Mouse (Mus musculus) layer of hippocampus, postnatal 25 days (tissue): ENCODE data around the gene Rai2. TPM values are rescaled to one million over a fixed set of nuclear protein-coding genes. Genes with fewer than 3 reads are reported as not detected.

ENCODE experiments used
- DNase-seq, 2 experiments: peaks; one replicate each; pipeline ENCODE4 v3.0.0; 2022; ENCODE audit warnings: mixed read lengths in 2 of 2, low spot score in 1 of 2; ENCODE audit errors: extremely low spot score in 1 of 2
- total RNA-seq, 2 experiments: library from RNA; stranded (reverse); gene quantifications; 2 replicates each; pipeline ENCODE4 v1.2.3; 2021

Gene Rai2
- total RNA-seq, result 10 to 100 TPM in 1 of 2 experiments, 1 to 10 TPM in 1; 9.9 to 11.9 TPM

DNA sequence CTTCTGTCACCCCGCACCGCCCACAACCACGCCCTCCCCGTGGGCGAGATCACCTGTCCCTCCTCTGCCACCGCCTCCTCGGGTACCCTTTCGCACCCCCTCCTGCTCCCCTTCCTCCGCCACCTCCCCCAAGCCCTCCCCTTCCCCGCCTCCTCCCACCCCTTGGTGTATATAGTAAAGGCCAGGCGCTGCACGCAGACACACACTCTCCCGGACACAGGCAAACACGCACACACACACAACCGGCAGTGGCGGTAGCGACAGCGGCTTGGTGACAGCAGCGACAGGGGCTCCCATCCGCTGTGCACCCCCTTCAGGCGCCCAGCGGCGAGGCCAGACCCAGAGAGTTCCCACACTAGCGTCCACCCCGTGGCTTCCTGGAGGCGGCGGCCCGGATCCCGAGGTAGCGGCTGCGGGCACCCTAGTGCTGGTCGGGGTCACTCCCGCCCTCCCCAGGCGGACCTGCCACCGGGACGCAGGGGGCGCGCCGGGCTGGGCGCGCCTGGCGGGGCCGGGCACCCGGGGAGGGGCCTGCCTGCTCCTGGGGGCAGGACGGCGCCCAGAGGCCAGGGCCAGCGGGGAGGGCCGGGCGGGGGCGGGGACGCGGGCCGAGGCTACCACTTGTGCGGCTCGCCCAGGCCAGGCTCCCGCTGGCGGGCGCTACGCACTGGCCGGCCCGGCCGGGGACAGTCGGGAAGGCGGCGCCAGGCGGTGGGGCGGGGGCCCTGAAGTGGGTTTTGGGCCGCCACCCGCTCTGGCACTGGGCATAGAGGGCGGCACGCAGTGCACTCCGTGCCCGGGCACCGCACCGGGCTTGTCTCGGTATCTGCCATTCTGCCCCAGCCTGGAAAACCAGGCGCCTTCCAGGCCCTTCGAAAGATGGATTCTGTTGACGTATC, at the start of gene Rai2:
TSS of gene Rai2 (plus strand) at position 205 of the 899 bp plus-strand sequence.
- peak in 1 of 2 experiments; percentile 19 for DNase-seq

DNA sequence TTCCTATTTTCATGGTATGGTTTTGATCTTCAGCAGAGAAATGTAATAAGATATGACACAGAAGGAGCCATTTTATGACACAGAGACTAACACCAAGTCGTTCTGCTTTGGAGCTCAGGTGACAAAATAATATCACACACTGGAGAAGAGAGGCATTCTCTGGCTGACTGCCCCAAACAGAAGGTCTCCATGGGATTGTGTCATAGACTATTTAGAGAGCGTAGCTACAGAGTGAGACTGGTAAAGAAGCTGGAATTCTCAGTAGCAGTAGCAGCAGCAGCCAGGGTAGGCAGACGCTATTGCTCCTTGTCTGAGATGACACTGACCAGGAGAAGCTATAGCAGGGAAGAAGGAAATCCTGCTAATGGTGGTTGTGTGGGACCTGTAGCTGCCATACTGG, 27.5 kb upstream of the Rai2 start:
- no peak for DNase-seq

DNA sequence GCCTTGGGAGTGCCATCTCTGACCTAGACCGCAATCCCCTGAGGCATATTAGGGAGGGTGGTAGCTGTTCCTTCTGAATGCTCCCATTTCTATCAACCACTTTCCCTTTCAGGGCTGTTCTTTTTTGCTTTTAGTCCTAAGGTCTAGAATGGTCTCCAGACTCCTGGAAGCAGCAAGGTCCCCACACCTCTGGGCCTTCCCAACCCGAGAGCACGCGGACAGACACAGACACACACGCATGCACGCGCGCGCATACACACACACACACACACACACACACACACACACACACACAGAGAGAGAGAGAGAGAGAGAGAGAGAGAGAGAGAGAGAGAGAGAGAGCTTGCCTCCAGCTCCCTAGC, 385 bp upstream of the Rai2 start:
- DNase-seq, result no peak

DNA sequence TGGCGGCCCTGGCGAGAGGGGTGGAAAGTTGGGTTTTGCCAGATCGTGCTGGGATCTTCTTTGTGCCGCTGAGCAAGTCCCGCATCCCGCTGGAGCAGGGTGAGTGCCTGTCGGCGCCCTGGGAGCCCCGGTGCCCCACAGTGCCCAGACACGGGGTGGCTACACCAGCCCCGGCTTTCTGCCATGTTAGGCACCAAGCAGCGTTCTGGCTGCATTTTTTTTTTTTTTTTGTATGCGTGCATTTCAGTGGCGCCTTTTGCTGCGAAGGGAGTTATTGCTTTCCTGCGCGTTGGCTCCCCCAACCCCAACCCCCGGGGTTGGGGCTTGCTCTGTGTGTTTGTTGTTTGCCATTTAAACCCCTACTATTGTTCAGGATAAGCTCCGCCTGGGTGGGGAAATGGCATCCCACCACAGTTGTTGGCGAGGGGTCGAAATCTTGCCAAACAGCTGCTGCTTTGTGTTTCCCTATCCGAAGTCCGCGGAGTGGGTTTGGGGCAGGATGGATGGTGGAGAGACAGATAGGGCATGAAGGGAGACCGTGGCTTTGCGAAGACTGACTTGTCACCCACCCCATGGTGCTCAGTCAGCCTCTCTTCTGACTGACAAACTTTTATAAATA, 1.0 kb downstream of the Rai2 start:
- no peak for DNase-seq

DNA sequence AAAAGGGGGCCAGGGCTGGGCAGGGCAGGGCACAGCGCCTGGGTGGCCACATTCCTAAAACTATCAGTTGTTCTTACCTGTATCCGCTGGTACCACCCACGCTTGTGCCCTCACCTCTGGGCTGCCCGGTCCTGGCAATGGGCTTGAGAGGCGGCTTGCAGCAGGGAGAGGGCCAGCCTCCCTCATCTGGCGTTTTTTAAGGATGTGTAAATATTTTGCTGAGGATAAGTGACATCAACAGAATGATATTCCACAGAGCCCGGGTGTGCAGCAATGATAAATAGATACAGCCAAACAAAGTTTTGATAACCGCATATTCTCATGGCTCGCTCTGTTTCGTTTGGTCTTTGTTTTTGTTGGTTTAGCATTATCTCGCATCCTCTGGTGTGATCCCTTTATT, 1.7 kb downstream of the Rai2 start:
- no peak for DNase-seq

DNA sequence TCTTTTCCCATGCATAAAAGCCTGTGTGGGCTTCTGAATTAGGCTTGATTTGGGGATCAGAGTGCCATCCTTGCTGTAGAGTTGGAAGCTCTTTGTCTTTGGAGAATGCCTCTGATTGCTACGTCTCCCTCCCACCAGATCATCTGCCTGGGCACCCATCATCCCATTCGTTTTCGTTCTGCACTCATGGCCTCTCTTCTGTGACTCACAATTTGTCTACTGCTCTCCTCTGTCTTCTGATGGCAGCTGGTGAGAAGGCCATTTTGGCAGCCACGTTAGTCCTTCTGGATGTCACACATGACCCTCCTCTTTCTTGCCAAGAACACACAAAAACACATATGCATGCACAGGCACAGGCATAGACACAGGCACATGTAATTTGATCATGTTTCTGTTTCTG, 4.2 kb downstream of the Rai2 start:
- DNase-seq, result no peak

DNA sequence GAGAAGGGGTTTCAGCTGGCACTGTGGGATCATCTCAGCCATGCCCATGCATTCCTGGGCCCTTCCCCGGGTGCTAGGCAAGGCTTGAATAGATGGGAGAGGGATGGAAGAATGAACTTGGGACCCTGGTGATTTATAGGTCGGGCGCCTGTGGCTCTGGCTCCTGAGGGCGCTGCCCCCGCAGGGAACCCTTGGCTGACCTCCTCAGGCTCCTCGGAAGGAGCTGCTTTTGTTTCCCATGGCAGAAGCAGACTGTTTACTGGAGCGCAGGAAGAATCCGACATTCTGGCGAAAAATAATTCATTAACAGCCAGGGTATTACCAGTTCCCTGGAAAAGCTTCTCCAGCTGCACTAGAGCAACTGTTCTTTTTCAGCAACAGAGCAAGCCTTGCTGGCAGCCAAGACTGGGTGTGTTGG, 6.5 kb downstream of the Rai2 start:
- DNase-seq, result no peak

DNA sequence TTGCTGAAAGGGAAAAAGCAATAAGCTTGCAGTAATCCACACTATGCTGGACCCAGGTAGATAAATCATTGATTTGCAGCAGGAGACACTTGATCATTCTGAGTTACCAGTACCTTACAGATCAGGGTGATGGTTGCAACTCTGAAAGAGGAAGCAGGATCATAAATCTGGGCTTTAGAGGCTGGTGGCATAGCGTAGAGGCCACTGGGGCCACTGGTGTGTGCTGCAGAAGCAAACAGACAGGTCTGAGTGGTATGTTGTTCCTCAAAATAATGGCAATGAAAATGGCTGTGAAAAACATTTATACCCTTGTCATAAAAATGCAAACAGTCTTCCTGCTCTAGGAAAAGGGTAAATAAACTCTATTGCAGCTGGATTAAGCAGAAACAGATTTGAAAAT, 9.4 kb downstream of the Rai2 start:
- DNase-seq, result no peak

DNA sequence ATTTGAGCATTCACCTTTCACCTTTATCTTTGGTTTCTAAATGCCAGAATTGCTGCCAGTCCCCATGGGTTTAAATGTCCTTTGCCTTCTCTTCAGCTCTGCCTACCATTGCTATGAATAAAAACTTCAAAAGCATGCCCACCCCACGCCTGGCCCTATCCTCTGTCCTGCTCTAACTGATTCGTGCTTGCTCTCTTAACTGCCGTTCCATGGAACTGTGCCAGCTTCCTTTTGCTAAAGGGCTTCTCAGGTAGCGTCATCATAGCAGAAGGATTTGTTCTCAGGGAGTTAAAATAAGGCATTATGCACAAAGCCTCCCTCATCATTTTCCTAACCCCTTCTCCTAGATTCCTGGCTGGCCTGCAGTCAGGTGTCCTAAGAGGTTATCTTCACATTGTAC, 11.6 kb downstream of the Rai2 start:
- no peak for DNase-seq

DNA sequence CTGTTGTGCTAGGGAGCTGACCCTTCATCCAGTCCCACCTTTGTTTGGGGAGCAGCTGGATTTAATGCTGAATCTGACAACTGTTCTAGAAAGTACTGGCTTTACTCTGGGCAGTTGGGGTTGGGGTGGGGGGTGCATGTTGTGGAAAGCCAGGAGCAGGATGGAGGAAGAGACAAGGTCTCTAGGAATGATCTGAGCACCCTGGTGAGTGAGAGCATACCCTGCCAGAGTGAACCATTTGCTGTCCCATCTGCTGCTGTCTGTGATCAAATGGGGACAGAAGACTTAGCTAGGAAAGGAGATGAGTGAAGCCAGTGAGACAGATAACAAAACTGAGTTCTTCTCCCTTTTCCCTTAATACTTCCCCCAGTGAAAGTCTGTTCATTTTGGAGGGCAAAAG, 13.2 kb downstream of the Rai2 start:
- no peak for DNase-seq

DNA sequence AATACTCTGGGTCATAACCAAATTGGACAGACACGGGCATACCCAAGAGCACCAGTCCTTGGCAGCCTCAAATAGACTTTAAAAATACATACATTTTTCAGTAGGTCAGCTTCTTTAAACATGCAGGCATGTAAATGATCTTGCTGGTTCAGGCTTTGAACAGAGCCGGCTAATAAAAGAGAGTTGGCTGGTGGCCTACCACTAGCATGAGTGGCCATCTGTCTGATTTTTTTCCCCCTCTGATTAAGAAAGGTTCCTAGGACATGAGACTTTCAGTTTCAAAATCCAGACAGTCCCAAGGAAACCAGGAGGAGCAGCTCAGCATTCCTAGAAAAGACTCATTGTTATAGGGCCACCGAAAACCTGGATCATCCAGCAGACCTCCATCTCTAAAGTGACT, 15.0 kb downstream of the Rai2 start:
- DNase-seq, result no peak

DNA sequence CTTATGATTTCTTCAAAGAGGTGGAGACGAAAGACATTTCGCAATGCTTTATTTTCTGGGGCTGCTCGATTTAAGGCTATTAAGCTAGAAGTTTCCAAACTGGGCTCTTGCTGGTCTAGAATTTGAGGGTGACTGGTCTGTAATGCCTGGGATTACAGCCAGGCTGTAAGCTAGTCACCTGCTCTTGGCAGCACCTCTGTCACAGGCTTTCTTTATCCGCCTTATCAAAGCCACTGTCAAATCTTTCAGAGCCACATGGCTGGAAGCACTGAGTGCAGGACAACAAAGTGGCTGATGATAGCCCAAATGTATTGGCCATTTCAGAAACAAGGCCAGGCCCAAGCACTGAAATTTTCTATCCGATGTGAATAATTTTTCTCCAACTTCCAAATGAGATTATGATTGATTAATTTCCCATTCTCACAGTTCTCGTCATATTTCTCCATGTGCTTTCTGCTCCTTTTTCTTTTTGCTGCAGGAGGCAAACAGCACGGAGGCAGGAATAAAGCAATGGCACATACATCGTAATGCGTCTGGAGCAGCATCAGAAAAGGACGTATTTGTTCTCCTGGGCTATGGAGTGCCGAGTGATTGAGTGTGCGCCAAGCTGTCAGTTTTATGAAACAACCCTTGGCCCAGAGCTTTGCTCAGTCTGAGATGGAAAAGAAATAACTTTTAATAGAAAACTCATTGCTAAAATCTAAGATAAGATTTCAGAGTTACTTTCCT, 16.9 kb downstream of the Rai2 start:
- no peak for DNase-seq

DNA sequence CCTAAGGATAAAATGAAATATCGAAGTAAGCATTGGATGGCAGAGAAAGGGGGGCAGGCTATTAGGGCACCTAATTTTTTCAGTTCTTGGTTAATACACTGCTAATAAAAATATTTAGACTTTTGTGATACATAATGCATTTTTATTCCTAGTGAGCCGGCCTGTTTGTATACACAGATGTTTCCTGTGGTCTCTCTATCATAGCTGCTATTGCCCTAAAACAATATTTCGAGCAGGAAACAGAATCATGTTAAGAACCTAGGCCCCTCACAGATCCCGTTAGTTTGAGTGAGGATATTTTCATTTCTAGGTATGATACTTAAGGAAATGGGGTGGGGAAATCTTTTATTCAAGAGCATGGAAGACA, 17.4 kb downstream of the Rai2 start:
- DNase-seq, result no peak

DNA sequence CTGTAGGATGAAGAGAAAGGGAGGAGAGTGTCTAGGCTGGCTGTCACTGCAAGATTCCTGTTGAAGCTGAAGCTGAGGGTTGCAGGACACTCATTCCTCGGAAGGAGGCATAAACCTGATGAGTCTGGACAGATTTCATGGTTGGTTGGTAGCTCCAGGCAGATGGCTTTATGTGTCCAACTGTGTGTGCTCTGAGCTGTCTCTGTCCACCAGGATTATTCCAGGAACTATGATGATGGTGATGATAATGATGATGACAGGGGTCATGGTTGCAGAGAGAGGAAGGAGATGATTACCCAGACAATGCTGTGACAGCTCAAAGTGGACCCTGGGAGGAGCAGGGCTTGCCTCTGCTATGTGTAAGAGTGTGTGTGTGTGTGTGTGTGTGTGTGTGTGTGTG, 22.5 kb downstream of the Rai2 start:
- no peak for DNase-seq

DNA sequence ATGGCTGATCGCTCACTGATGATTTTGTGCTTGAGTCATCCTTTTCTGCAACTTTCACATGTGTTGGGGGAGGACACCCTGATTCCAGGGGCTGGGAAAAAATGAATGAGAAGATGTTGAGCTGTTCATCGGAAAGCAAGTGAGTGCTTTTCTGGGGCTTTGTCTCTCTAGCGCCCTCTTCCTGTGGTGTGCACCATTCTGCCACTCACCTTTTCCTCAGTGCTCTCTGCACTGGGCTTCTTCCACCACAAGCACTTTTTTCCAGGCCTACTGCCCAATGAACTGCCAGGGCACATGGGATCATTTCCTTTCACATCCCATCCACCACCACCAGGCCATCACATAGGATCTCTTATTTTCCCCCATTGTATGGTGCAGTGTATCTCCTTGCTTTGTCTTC, 26.2 kb downstream of the Rai2 start:
- no peak for DNase-seq

DNA sequence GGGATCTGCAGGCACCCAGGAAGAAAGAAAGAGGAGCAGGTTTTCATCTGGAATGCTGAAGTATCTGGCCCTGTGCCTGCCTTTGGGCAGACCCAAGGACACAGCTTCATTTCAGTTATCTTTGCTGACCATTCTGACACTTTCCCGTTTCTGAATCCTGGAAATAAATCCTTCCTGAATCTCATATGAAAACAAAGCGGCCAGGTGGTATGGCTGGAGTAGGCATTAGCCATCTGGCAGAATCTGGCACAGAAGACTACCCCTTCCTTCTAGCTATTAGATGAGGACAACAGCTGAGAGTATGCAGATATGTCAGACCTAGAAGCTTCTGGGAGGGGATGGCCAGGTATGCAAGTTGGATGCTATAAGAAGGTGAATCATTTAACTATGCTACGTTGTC, 28.4 kb downstream of the Rai2 start:
- no peak for DNase-seq

DNA sequence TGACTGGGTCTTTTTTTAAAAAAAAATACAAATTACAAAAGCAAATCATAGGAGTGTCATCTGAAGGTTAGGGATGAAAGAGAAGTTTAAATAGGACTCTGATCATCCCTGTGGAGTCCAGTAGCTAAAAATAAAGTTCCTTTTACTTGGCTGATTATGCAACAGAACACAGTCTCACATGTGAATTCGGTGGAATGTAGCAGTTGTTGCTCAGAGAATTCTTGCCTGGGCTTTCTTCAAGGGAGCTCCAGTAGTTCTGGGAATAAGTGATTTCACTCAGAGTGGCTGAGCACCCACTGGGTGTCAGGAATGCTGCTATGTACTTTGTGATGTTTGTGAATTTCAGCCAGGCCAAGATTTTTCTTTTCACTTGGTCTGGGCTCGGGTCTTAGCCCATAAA, 30.5 kb downstream of the Rai2 start:
- no peak for DNase-seq

DNA sequence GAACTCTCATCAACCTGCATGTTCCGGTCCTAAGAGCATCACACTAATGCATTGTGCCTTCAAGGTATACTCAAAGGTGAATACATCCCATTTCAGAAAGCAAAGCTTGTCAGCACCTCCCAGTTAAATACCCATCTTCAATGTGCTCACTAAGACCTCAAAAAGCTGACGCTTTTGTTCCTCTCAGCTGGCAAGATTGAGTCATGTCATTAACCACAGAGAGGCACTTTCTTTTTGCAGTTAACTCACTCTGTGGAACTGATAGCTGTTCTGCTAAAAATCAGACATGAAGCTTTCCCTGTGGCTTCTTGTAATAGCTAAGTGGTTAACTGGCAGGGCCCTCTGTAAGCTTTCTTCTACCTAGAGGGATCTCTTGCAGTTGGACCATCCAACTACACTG, 36.6 kb downstream of the Rai2 start:
- no peak for DNase-seq

DNA sequence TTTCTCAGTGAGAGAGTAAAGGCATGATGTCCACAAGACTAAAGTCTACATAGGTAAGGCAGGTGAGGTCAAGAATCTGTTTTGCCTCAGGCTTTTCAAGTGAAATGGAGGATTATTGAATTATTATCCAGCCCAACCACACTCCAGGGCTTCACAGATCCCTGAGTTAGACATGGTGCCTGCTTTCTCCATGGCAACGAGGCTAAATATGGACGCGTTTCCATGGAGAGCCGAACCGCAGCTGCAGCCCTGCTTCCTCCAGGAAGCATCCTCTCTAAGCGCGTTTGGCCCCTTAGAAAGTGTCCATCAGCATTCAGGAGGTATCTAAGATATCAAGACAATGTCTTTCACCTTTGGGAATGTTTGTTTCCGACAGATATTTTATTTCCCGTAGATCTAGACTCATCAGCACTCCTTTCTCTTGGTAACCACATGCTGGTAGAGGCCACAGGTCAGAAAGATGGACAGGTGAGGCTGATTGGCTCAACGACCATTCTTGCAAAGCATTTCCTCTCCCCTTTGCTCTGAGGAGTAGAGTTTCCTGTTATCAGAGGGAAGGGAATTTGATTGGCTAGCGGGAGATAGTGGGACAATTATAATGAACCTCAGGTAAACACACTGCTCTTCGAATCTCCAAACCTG, 59.6 kb downstream of the Rai2 start:
- no peak for DNase-seq

DNA sequence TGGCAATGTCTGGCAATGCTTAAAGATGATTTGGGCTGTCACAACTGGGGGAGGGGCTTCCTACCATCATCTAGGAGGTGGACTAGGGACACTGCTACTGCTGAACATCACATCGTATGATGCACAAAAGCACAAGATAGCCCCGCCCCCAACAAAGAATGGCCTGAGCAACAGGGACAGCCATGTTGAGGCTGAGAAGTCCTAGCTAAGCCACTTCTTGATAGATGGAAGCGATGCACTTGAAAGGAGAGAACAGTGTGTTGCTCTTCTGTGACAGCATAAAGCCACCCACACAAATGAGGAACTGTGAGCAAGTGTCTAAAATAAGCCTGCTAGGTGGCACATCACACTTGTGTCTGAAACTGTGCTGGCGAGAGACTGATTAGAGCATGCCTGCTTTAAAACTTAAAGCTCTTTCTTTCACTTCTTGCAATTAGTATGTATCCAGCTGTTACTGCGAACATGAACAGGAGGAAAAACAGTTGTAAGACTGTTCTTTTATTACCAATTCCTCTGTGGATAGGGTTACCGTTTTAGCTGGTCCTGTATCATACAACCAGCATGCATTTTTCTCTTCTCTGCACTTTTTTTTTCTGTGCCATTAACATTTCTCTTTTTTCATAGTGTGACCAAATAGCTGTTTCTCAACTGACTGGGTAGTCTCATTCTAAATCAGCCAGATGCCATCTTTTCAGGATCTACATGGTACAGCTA, 63.6 kb downstream of the Rai2 start:
- no peak for DNase-seq
